Mouse (Mus musculus) liver, adult 2 months (tissue): ENCODE measurements around the gene Fam129c. TPM values are rescaled to one million over a fixed set of nuclear protein-coding genes. Genes with fewer than 3 reads are reported as not detected.

Experiments used
- DNase-seq: peaks from one replicate; pipeline ENCODE4 v3.0.0-alpha.2; 2011; ENCODE audit warnings: low read depth, low spot score; ENCODE audit errors: extremely low read depth
- H3K27ac ChIP-seq: fragments of 200-500 bp; replicated peaks from 2 replicates; pipeline ENCODE4 v1.5.1; 2012; ENCODE audit warnings: low read depth, mild to moderate bottlenecking, control low read depth, inconsistent platforms, low read length; ENCODE audit not compliant: insufficient read depth
- H3K27me3 ChIP-seq: fragments of 200-500 bp; 2 replicates; pipeline ENCODE4 v1.6.1; 2012; ENCODE audit warnings: mild to moderate bottlenecking, moderate library complexity, low read length, inconsistent platforms; ENCODE audit not compliant: control insufficient read depth, insufficient read depth
- H3K36me3 ChIP-seq: fragments of 200-500 bp; 2 replicates; pipeline ENCODE4 v1.6.1; 2012; ENCODE audit warnings: low read length, inconsistent platforms; ENCODE audit not compliant: control insufficient read depth, insufficient read depth
- H3K4me1 ChIP-seq: fragments of 200-500 bp; 2 replicates; pipeline ENCODE4 v1.6.1; 2011; ENCODE audit warnings: low read length; ENCODE audit not compliant: control insufficient read depth, insufficient read depth
- H3K4me3 ChIP-seq: fragments of 200-500 bp; 2 replicates; pipeline ENCODE4 v1.5.1; 2011; ENCODE audit warnings: low read depth, mild to moderate bottlenecking, control low read depth, low read length, moderate library complexity; ENCODE audit not compliant: insufficient read depth
- H3K79me2 ChIP-seq: fragments of 200-500 bp; 2 replicates; pipeline ENCODE4 v1.6.1; 2012; ENCODE audit warnings: inconsistent platforms, mild to moderate bottlenecking, low read length, moderate library complexity; ENCODE audit not compliant: control insufficient read depth, insufficient read depth
- H3K9ac ChIP-seq: fragments of 200-500 bp; 2 replicates; pipeline ENCODE4 v1.6.1; 2012; ENCODE audit warnings: low read depth, mild to moderate bottlenecking, control low read depth, inconsistent platforms, low read length
- CTCF ChIP-seq: fragments of 200-500 bp; IDR thresholded peaks from 2 replicates; pipeline ENCODE4 v1.5.1; 2011; ENCODE audit warnings: low read depth, low read length, control low read depth
- POLR2A ChIP-seq: fragments of 200-500 bp; IDR thresholded peaks from 2 replicates; pipeline ENCODE4 v1.6.1; 2011; ENCODE audit warnings: low read length, control low read depth; ENCODE audit not compliant: insufficient read depth; ENCODE audit errors: extremely low read depth
- WGBS: fragments of 180-500 bp; shearing (Covaris S2); methylation state at CpG from one replicate; pipeline ENCODE4 v1.1.7; 2018; 5-methylcytosine and 5-hydroxymethylcytosine counted together
- polyA plus RNA-seq: library from polyadenylated mRNA; depleted of rRNA; stranded (reverse); fragments of >200 nt; gene quantifications from 2 replicates; pipeline ENCODE4 v1.2.3, GENCODE M21; 2012
- total RNA-seq: library from RNA; depleted of rRNA; stranded (reverse); fragments of >200 nt; gene quantifications from 2 replicates; pipeline ENCODE4 v1.2.3, GENCODE M21; 2014

Fam129c gene
- total and polyA plus RNA-seq, 2 experiments = 0.73 to 0.92 TPM

DNA sequence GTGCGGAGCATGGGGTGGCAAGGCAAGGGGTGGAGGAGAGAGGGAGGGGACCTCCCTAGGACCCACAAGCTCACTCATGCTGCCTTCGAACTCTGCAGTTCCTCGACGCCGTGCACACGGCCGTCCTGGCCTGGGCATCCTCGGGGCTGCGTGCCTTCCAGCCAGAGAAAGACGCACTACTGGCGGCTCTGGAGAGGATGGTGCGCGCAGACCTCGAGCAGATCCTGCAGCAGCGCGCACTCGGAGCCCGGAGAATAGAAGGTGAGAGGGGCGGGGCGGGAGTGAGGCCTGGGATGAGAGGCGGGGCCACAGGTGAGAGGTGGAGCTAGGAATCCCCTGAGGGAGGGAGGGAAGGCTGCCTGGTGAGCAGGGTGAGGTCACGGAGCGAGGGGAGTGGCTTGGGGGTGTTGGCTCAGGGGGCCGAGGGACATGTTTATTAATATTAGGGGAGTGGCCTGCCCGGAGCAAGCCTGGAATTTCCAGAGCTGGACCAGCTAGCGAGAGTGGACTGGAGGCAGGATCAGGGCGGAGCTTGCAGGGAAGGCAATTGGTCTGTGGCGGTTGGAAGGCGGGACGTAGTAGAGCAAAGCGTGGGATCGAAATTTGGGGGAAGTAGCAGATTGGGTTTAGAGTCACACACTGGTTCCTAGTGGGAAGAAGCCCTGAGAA is 5.4 kb downstream of the Fam129c start:
- no peaks in the 10 kb centered on the region; the same call in 1 of the 2 replicates for H3K4me1 ChIP-seq
- H3K9ac ChIP-seq = no peak overlapping the region
- peak overlapping the region; percentile 1; the same call in 1 of the 2 replicates for H3K4me3 ChIP-seq
- no peaks in the 10 kb centered on the region for H3K79me2 ChIP-seq
- peak; percentile 77 for DNase-seq
- no peaks in the 10 kb centered on the region for H3K36me3 ChIP-seq
- H3K27ac ChIP-seq = no peak overlapping the region
- WGBS = 4% methylated on average over 32 of the region's 32 CpGs
- 0 out of 2 replicates have a peak, but pooled peaks cover 3% of the 10 kb centered on the region for H3K27me3 ChIP-seq
- TF ChIP-seq POLR2A (no peak), CTCF (no peak)

- H3K27ac ChIP-seq = no peak overlapping the region
- H3K4me1 ChIP-seq = no peaks in the 10 kb centered on the region; the same call in 1 of the 2 replicates
- H3K79me2 ChIP-seq = no peaks in the 10 kb centered on the region
- H3K27me3 ChIP-seq = 0 out of 2 replicates have a peak, but pooled peaks cover 3% of the 10 kb centered on the region
- 84% methylated on average over 7 of the region's 7 CpGs for WGBS
- H3K36me3 ChIP-seq = no peaks in the 10 kb centered on the region
- no peak overlapping the region for H3K9ac ChIP-seq
- TF ChIP-seq CTCF (no peak), POLR2A (no peak)
- no peak overlapping the region for H3K4me3 ChIP-seq
- no peak for DNase-seq
Measured at GRCm38 (mm10) chr8:71604021-71604420, 6.6 kb downstream of the Fam129c start.

GRCm38 (mm10) chr8:71610822-71611651 is 13.6 kb downstream of the Fam129c start, which contains the start of gene Colgalt1:
TSS of gene Colgalt1 (plus strand) at chr8:71610998.
- Histone ChIP-seq H3K79me2 (peaks cover 4% of the 10 kb centered on the region; the same call in 1 of the 2 replicates), H3K27me3 (no peaks in the 10 kb centered on the region), H3K9ac (peak within 1 kb of the TSS; percentile 90), H3K4me1 (peaks cover 7% of the 10 kb centered on the region), H3K4me3 (peak within 1 kb of the TSS; percentile 88), H3K36me3 (0 out of 2 replicates have a peak, but pooled peaks cover 3% of the 10 kb centered on the region), H3K27ac (peak within 1 kb of the TSS; percentile 77)
- WGBS = under 1% methylated on average over 82 of the region's 82 CpGs
- DNase-seq = peak; percentile 97
- peak; percentile 58; the same call in 1 of the 2 replicates for TF ChIP-seq POLR2A
- no peak; the same call in 1 of the 2 replicates for TF ChIP-seq CTCF

DNA sequence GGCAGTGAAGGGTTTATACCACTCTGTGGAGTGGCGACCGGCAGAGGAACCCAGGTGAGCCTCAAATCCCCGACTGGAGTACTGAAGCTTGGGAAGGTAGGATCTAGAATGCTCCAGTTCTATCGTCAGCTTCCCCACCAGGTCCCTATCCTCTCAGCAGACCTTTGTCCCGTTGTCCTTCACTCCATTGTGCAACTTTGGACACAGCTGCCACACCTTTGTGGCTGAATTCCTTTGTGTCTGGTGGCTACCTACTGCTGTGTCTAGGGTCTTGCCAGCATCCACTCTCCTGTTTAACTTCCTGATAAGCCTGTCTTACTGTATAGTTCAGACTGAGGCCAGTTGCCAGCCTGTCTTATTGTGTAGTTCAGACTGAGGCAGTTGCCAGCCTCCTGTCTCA is 14.7 kb downstream of the Fam129c start:
- Histone ChIP-seq H3K27ac (peak overlapping the region; percentile 77), H3K27me3 (no peaks in the 10 kb centered on the region), H3K36me3 (0 out of 2 replicates have a peak, but pooled peaks cover 3% of the 10 kb centered on the region), H3K9ac (peak overlapping the region; percentile 90), H3K79me2 (peaks cover 4% of the 10 kb centered on the region; the same call in 1 of the 2 replicates), H3K4me3 (peak overlapping the region; percentile 88), H3K4me1 (peaks cover 7% of the 10 kb centered on the region)
- WGBS = 11% methylated on average over 5 of the region's 5 CpGs
- DNase-seq = peak; percentile 78
- no peak for TF ChIP-seq POLR2A
- TF ChIP-seq CTCF = no peak

DNA sequence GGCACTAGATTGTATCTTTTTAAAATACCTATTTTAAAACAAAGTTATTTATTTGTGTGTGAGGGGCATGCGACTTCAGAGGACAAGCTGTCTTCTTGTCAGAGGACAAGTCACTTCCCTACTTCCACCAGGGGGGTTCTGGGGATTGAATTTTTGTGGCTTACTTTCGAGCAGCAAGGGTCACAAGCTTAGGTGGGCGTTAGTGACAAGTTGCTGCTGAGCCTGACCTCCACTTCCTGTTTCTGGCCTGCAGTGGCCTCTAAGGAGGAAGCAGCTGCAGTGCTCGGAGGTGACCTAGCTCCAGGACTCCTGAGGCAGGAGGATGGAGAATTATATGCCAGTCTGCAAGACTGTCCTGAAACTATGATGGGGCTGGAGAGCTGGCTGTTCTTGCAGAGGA is 16.0 kb downstream of the Fam129c start:
- no peak for TF ChIP-seq POLR2A
- TF ChIP-seq CTCF = no peak
- no peak overlapping the region for H3K4me3 ChIP-seq
- WGBS = 70% methylated on average over 4 of the region's 4 CpGs
- no peak overlapping the region for H3K9ac ChIP-seq
- peaks cover 7% of the 10 kb centered on the region; the same call in 1 of the 2 replicates for H3K36me3 ChIP-seq
- peaks cover 4% of the 10 kb centered on the region; the same call in 1 of the 2 replicates for H3K79me2 ChIP-seq
- H3K27me3 ChIP-seq = no peaks in the 10 kb centered on the region
- no peak overlapping the region for H3K27ac ChIP-seq
- H3K4me1 ChIP-seq = peaks cover 7% of the 10 kb centered on the region
- DNase-seq = peak; percentile 33
